In the genomic region with DNA sequence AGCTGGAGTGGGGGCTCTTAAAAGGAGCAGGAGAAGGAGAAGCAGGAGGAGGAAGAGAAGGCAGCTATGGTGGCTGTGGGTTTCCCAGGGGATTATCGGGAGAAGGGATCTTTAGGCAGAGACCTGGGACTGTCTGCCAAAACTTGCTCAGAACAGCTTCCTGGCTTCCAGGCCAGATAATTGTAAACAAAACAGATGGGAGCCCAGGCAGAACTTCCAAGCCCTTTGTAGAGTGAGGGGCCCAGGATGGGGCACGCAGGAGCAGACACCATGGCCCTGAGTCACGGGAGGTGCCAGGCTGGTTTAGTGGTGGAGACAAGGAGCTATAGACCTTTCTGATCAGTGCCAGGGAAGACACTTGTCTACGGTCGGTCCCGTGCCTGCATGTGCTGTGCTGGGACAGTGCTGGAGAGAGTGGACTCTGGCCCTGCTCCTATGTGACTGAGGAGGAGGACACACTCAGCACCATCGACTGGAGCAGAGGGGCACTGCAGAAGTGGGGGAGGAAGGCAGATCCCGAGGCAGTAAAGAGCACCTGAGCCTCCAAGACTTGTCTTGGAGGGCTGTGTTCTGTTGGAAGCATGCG, we compare ENCODE assay signal across 18 mouse cellular contexts. TPM values are rescaled to one million over a fixed set of nuclear protein-coding genes. Genes with fewer than 3 reads are reported as not detected.
DNase-seq lines count a peak whose midpoint lies in the region; ATAC-seq lines count a peak whose summit lies in the region.
"Had no signal": no experiment of that assay in that cellular context is flagged by ENCODE, and none has a peak within 500 bp of the region (broad histone marks: within the 10 kb centered on the region; RNA-seq: fewer than 3 reads in every experiment).

No protein-coding gene starts in this region.

- peaks cover 14% of the 10 kb centered on the region for H3K4me1 ChIP-seq in embryonic facial prominence, embryonic 13.5 days
- H3K4me1 ChIP-seq in embryonic facial prominence, embryonic 10.5 days: peaks cover 28% of the 10 kb centered on the region
- peaks cover 13% of the 10 kb centered on the region for H3K4me1 ChIP-seq in kidney, embryonic 15.5 days
- H3K4me1 ChIP-seq in intestine, embryonic 15.5 days (replicated peaks): peaks cover 15% of the 10 kb centered on the region

- H3K9me3 ChIP-seq in embryonic facial prominence, embryonic 13.5 days: no peaks in the 10 kb centered on the region
- H3K9me3 ChIP-seq in embryonic facial prominence, embryonic 10.5 days: no peaks in the 10 kb centered on the region
- H3K9me3 ChIP-seq in kidney, embryonic 15.5 days (replicated peaks): no peaks in the 10 kb centered on the region
- H3K9me3 ChIP-seq in intestine, embryonic 15.5 days: no peaks in the 10 kb centered on the region
- H3K9me3 ChIP-seq: hindbrain, embryonic 15.5 days; limb, embryonic 13.5 days had no signal

- ATAC-seq in embryonic facial prominence, embryonic 13.5 days (ENCODE audit: insufficient number of reproducible peaks, insufficient read depth, low FRiP score, low TSS enrichment, low read depth): no peak
- ATAC-seq in kidney, embryonic 15.5 days (replicated peaks; ENCODE audit: low FRiP score): peak; percentile 43; the same call in 1 of the 2 replicates
- peak; percentile 68 for ATAC-seq in intestine, embryonic 15.5 days

- H3K36me3 ChIP-seq in embryonic facial prominence, embryonic 13.5 days: no peaks in the 10 kb centered on the region
- no peaks in the 10 kb centered on the region for H3K36me3 ChIP-seq in embryonic facial prominence, embryonic 10.5 days (replicated peaks)
- no peaks in the 10 kb centered on the region for H3K36me3 ChIP-seq in kidney, embryonic 15.5 days
- H3K36me3 ChIP-seq in intestine, embryonic 15.5 days: no peaks in the 10 kb centered on the region
- H3K36me3 ChIP-seq: hindbrain, embryonic 15.5 days; limb, embryonic 13.5 days had no signal

- H3K27me3 ChIP-seq in embryonic facial prominence, embryonic 13.5 days: no peaks in the 10 kb centered on the region
- no peaks in the 10 kb centered on the region for H3K27me3 ChIP-seq in embryonic facial prominence, embryonic 10.5 days (replicated peaks; ENCODE audit: low read depth, poor library complexity, severe bottlenecking)
- no peaks in the 10 kb centered on the region for H3K27me3 ChIP-seq in kidney, embryonic 15.5 days
- no peaks in the 10 kb centered on the region for H3K27me3 ChIP-seq in intestine, embryonic 15.5 days (replicated peaks)
- H3K27me3 ChIP-seq: hindbrain, embryonic 15.5 days; limb, embryonic 13.5 days had no signal

- H3K27ac ChIP-seq in embryonic facial prominence, embryonic 13.5 days: peak overlapping the region; percentile 72
- H3K27ac ChIP-seq in embryonic facial prominence, embryonic 10.5 days (replicated peaks): no peak overlapping the region
- 0 out of 2 replicates have a peak overlapping the region, but pooled peaks have one; percentile 45 for H3K27ac ChIP-seq in kidney, embryonic 15.5 days
- H3K27ac ChIP-seq in intestine, embryonic 15.5 days: peak overlapping the region; percentile 40; the same call in 1 of the 2 replicates
- H3K27ac ChIP-seq: heart, adult 2 months; hindbrain, embryonic 15.5 days; kidney, postnatal 0 days; limb, embryonic 13.5 days had no signal

- no peak overlapping the region for H3K4me2 ChIP-seq in embryonic facial prominence, embryonic 13.5 days
- H3K4me2 ChIP-seq in kidney, embryonic 15.5 days: no peak overlapping the region
- peak overlapping the region; percentile 14; the same call in 1 of the 2 replicates for H3K4me2 ChIP-seq in intestine, embryonic 15.5 days (replicated peaks)
- H3K4me2 ChIP-seq: hindbrain, embryonic 15.5 days; limb, embryonic 13.5 days had no signal

- H3K4me3 ChIP-seq in embryonic facial prominence, embryonic 13.5 days: no peak overlapping the region
- no peak overlapping the region for H3K4me3 ChIP-seq in embryonic facial prominence, embryonic 10.5 days
- H3K4me3 ChIP-seq in kidney, embryonic 15.5 days (replicated peaks): no peak overlapping the region
- H3K4me3 ChIP-seq in intestine, embryonic 15.5 days (replicated peaks): no peak overlapping the region
- H3K4me3 ChIP-seq: heart, adult 2 months; hindbrain, embryonic 15.5 days; limb, embryonic 13.5 days; myocyte had no signal

- peak overlapping the region; percentile 49; the same call in 1 of the 2 replicates for H3K9ac ChIP-seq in embryonic facial prominence, embryonic 13.5 days
- no peak overlapping the region for H3K9ac ChIP-seq in kidney, embryonic 15.5 days
- no peak overlapping the region for H3K9ac ChIP-seq in intestine, embryonic 15.5 days
- H3K9ac ChIP-seq: hindbrain, embryonic 15.5 days; limb, embryonic 13.5 days had no signal

- no peak for DNase-seq in embryonic facial prominence, embryonic 10.5 days (ENCODE audit: low spot score)
- DNase-seq in kidney, postnatal 10 days: no peak
- peak; percentile 57 for DNase-seq in lung, postnatal 25 days (ENCODE audit: low spot score)
- no peak for DNase-seq in layer of hippocampus, postnatal 25 days (ENCODE audit: extremely low spot score in 1 of 2, low spot score in 1 of 2)
- DNase-seq in spleen, adult 12 weeks (ENCODE audit: low spot score): no peak
- DNase-seq: adrenal gland, postnatal 10 days; cerebellum, postnatal 36 days; heart, adult 2 months; layer of hippocampus, adult 9-11 months; right cerebral cortex, postnatal 25 days had no signal

- WGBS in embryonic facial prominence, embryonic 13.5 days: 51% methylated on average over 9 of the region's 9 CpGs
- 67% methylated on average over 9 of the region's 9 CpGs for WGBS in embryonic facial prominence, embryonic 10.5 days
- 47% methylated on average over 9 of the region's 9 CpGs for WGBS in kidney, embryonic 15.5 days
- WGBS in intestine, embryonic 15.5 days: 27% methylated on average over 9 of the region's 9 CpGs

RNA-seq across cellular contexts. Expression of gene Edn2, which starts 43.4 kb away (rescaled TPM):
- polyA plus RNA-seq in embryonic facial prominence, embryonic 13.5 days (2015; fragmentation: Nextera tagmentation; extraction: Ambion mirVana): 6.8 and 8.0 TPM in 2 replicates
- polyA plus RNA-seq in embryonic facial prominence, embryonic 10.5 days (2016; fragmentation: Nextera tagmentation; extraction: Ambion mirVana): not detected in 2 replicates
- 0.14 and 0.18 TPM in 2 replicates for polyA plus RNA-seq in kidney, embryonic 15.5 days (2015; fragmentation: Nextera tagmentation; extraction: Ambion mirVana)
- 5.1 and 5.2 TPM in 2 replicates for polyA plus RNA-seq in intestine, embryonic 15.5 days (2015; fragmentation: Nextera tagmentation; extraction: Ambion mirVana)
- not detected for total RNA-seq in layer of hippocampus, postnatal 25 days (2021)
- total RNA-seq: adrenal gland, postnatal 10 days; heart, adult 2 months; megakaryocyte, adult 5-6 weeks had no signal
- polyA plus RNA-seq: kidney, postnatal 0 days; myocyte had no signal
